Mouse (Mus musculus) lung, adult 2 months (tissue): ENCODE measurements around the gene Cd163.

Experiments used
- CTCF ChIP-seq: fragments of 200-500 bp; IDR thresholded peaks from 2 replicates; pipeline ENCODE4 v1.5.1; 2011; ENCODE audit warnings: mild to moderate bottlenecking, low read length, control low read depth; ENCODE audit not compliant: insufficient read depth
- POLR2A ChIP-seq: fragments of 200-500 bp; IDR thresholded peaks from 2 replicates; pipeline ENCODE4 v1.6.1; 2011; ENCODE audit warnings: low read depth, mild to moderate bottlenecking, control low read depth, low read length, borderline replicate concordance; ENCODE audit errors: extremely low read depth

DNA sequence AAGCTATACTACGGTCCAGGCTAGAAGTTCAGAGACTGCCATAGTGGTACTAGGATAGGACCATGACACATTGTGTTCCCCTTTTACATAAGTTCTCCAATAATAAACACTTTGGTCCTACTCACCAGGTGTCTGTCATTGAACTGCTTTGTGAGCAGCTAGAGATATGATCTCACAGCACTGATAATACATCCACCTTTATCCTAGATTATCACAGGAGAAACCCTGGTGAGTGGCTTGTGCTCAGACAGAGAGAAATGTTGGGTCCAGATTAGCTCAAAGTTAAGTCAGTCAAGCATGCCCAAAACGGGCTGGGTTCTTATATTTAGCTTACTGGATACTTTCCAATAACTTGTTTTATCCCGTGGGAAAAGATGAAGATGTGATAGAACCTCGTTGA, 70.2 kb downstream of the Cd163 start:
- TF ChIP-seq CTCF (no peak), POLR2A (no peak)
